Mouse (Mus musculus) neural tube, embryonic 11.5 days (tissue): ENCODE results near the gene Tcf12. TPM values are rescaled to one million over a fixed set of nuclear protein-coding genes. Genes with fewer than 3 reads are reported as not detected.

Source experiments
- ATAC-seq: fragments of 200-750 bp; cut with Nextera tagmentation; 2 replicates; pipeline ENCODE4 v1.8.0; 2017; ENCODE audit warnings: moderate number of reproducible peaks, mild to moderate bottlenecking, moderate TSS enrichment, moderate library complexity; ENCODE audit not compliant: insufficient read depth, low FRiP score, low TSS enrichment
- DNase-seq: peaks from one replicate; pipeline ENCODE4 v3.0.0-alpha.2; 2015; ENCODE audit warnings: low spot score
- H3K27ac ChIP-seq: fragments of 300-500 bp; sonication (generic); 2 replicates; pipeline ENCODE4 v1.5.1; 2014; ENCODE audit warnings: low read depth, mild to moderate bottlenecking, low read length
- H3K27me3 ChIP-seq: fragments of 300-500 bp; sonication (generic); 2 replicates; pipeline ENCODE4 v1.6.1; 2014; ENCODE audit warnings: mild to moderate bottlenecking, low read length, mixed read lengths; ENCODE audit not compliant: control insufficient read depth, insufficient read depth
- H3K36me3 ChIP-seq: fragments of 300-500 bp; sonication (generic); 2 replicates; pipeline ENCODE4 v1.6.1; 2014; ENCODE audit warnings: mild to moderate bottlenecking, low read length, moderate library complexity, mixed read lengths; ENCODE audit not compliant: control insufficient read depth, insufficient read depth
- H3K4me1 ChIP-seq: fragments of 300-500 bp; sonication (generic); 2 replicates; pipeline ENCODE4 v1.6.1; 2014; ENCODE audit warnings: low read length, mixed read lengths; ENCODE audit not compliant: control insufficient read depth, insufficient read depth
- H3K4me2 ChIP-seq: fragments of 300-500 bp; sonication (generic); 2 replicates; pipeline ENCODE4 v1.6.1; 2014; ENCODE audit warnings: low read depth, mild to moderate bottlenecking, moderate library complexity
- H3K4me3 ChIP-seq: fragments of 300-500 bp; sonication (generic); 2 replicates; pipeline ENCODE4 v1.5.1; 2014; ENCODE audit warnings: low read depth, low read length
- H3K9ac ChIP-seq: fragments of 300-500 bp; sonication (generic); 2 replicates; pipeline ENCODE4 v1.6.1; 2014; ENCODE audit warnings: mild to moderate bottlenecking, low read length
- H3K9me3 ChIP-seq: fragments of 300-500 bp; sonication (generic); 2 replicates; pipeline ENCODE4 v1.6.1; 2016; ENCODE audit warnings: low read length; ENCODE audit not compliant: control insufficient read depth
- WGBS: fragments of 180-500 bp; shearing (Covaris S2); extraction: QIAGEN DNeasy Blood & Tissue Kit; methylation state at CpG from one replicate; pipeline ENCODE4 v1.1.7; 2014; 5-methylcytosine and 5-hydroxymethylcytosine counted together
- polyA plus RNA-seq: library from polyadenylated mRNA; unstranded; fragments of >200 nt; fragmentation: Nextera tagmentation; extraction: Ambion mirVana; gene quantifications from 2 replicates; pipeline ENCODE4 v1.2.1, GENCODE M21; 2014

Tcf12 gene
- polyA plus RNA-seq, 1 experiment from 2014 or later = 209 TPM

GRCm38 (mm10) chr9:71830365-71830764 lies 281.3 kb downstream of the Tcf12 start:
- no peak overlapping the region for H3K9ac ChIP-seq
- ATAC-seq (no peak), DNase-seq (no peak)
- H3K27me3 ChIP-seq = no peaks in the 10 kb centered on the region
- no peak overlapping the region for H3K27ac ChIP-seq
- no peak overlapping the region for H3K4me3 ChIP-seq
- H3K4me1 ChIP-seq = peaks cover 4% of the 10 kb centered on the region
- no peaks in the 10 kb centered on the region for H3K36me3 ChIP-seq
- 86% methylated on average over 5 of the region's 5 CpGs for whole genome bisulfite sequencing
- no peak overlapping the region for H3K4me2 ChIP-seq
- no peaks in the 10 kb centered on the region for H3K9me3 ChIP-seq

GRCm38 (mm10) chr9:71829753-71830152 lies 281.9 kb downstream of the Tcf12 start:
- no peak for ATAC-seq
- Histone ChIP-seq H3K9ac (no peak overlapping the region), H3K27ac (no peak overlapping the region), H3K36me3 (no peaks in the 10 kb centered on the region), H3K27me3 (no peaks in the 10 kb centered on the region), H3K4me2 (no peak overlapping the region), H3K4me1 (no peaks in the 10 kb centered on the region; the same call in 1 of the 2 replicates), H3K9me3 (no peaks in the 10 kb centered on the region), H3K4me3 (no peak overlapping the region)
- no peak for DNase-seq
- WGBS = 73% methylated on average over 3 of the region's 3 CpGs

- WGBS = 55% methylated on average over 6 of the region's 6 CpGs
- Histone ChIP-seq H3K4me3 (no peak overlapping the region), H3K27me3 (no peaks in the 10 kb centered on the region), H3K27ac (no peak overlapping the region), H3K9me3 (no peaks in the 10 kb centered on the region), H3K9ac (no peak overlapping the region), H3K4me2 (no peak overlapping the region), H3K4me1 (no peaks in the 10 kb centered on the region; the same call in 1 of the 2 replicates), H3K36me3 (no peaks in the 10 kb centered on the region)
- DNase-seq = no peak
- ATAC-seq = no peak
These were observed 282.5 kb downstream of the Tcf12 start for GRCm38 (mm10) chr9:71829137-71829536.

GRCm38 (mm10) chr9:71827371-71827770 lies 284.3 kb downstream of the Tcf12 start:
- Histone ChIP-seq H3K27ac (no peak overlapping the region), H3K36me3 (no peaks in the 10 kb centered on the region), H3K27me3 (no peaks in the 10 kb centered on the region), H3K9ac (no peak overlapping the region), H3K4me3 (no peak overlapping the region), H3K4me2 (no peak overlapping the region), H3K9me3 (no peaks in the 10 kb centered on the region), H3K4me1 (no peaks in the 10 kb centered on the region; the same call in 1 of the 2 replicates)
- 95% methylated on average over 5 of the region's 5 CpGs for WGBS
- ATAC-seq (no peak), DNase-seq (no peak)

GRCm38 (mm10) chr9:71826040-71826525 lies 285.6 kb downstream of the Tcf12 start:
- H3K9me3 ChIP-seq = no peaks in the 10 kb centered on the region
- no peaks in the 10 kb centered on the region for H3K36me3 ChIP-seq
- no peak overlapping the region for H3K4me2 ChIP-seq
- no peak overlapping the region for H3K27ac ChIP-seq
- no peak for DNase-seq
- H3K27me3 ChIP-seq = no peaks in the 10 kb centered on the region
- no peak overlapping the region for H3K9ac ChIP-seq
- WGBS = 71% methylated on average over 12 of the region's 12 CpGs
- H3K4me3 ChIP-seq = no peak overlapping the region
- no peaks in the 10 kb centered on the region; the same call in 1 of the 2 replicates for H3K4me1 ChIP-seq
- ATAC-seq = no peak

- H3K9ac ChIP-seq = no peak overlapping the region
- no peaks in the 10 kb centered on the region for H3K27me3 ChIP-seq
- no peaks in the 10 kb centered on the region; the same call in 1 of the 2 replicates for H3K4me1 ChIP-seq
- ATAC-seq (no peak), DNase-seq (no peak)
- H3K36me3 ChIP-seq = no peaks in the 10 kb centered on the region
- 86% methylated on average over 3 of the region's 3 CpGs for WGBS
- H3K4me2 ChIP-seq = no peak overlapping the region
- no peak overlapping the region for H3K4me3 ChIP-seq
- no peaks in the 10 kb centered on the region for H3K9me3 ChIP-seq
- no peak overlapping the region for H3K27ac ChIP-seq
These were observed 289.7 kb downstream of the Tcf12 start for GRCm38 (mm10) chr9:71822003-71822402.

GRCm38 (mm10) chr9:71818453-71818852 lies 293.2 kb downstream of the Tcf12 start:
- Histone ChIP-seq H3K4me2 (no peak overlapping the region), H3K36me3 (no peaks in the 10 kb centered on the region), H3K9ac (no peak overlapping the region), H3K4me1 (no peaks in the 10 kb centered on the region), H3K4me3 (no peak overlapping the region), H3K27ac (no peak overlapping the region), H3K9me3 (no peaks in the 10 kb centered on the region), H3K27me3 (no peaks in the 10 kb centered on the region)
- DNase-seq = no peak
- 88% methylated on average over 7 of the region's 7 CpGs for WGBS
- no peak for ATAC-seq

- no peak for DNase-seq
- Histone ChIP-seq H3K27ac (no peak overlapping the region), H3K9ac (no peak overlapping the region), H3K36me3 (no peaks in the 10 kb centered on the region), H3K4me2 (no peak overlapping the region), H3K4me1 (0 out of 2 replicates have a peak, but pooled peaks cover 2% of the 10 kb centered on the region), H3K4me3 (no peak overlapping the region), H3K9me3 (no peaks in the 10 kb centered on the region), H3K27me3 (no peaks in the 10 kb centered on the region)
- ATAC-seq = no peak
- WGBS = 57% methylated on average over 3 of the region's 3 CpGs
These were observed 295.6 kb downstream of the Tcf12 start for GRCm38 (mm10) chr9:71816121-71816520.

GRCm38 (mm10) chr9:71813565-71813964 lies 298.1 kb downstream of the Tcf12 start:
- WGBS = 86% methylated on average over 3 of the region's 3 CpGs
- ATAC-seq = no peak

More at GRCm38 (mm10) chr9:71813565-71813964, 298.1 kb downstream of the Tcf12 start:
- Histone ChIP-seq H3K36me3 (no peaks in the 10 kb centered on the region), H3K27me3 (no peaks in the 10 kb centered on the region), H3K9ac (no peak overlapping the region), H3K4me3 (no peak overlapping the region), H3K27ac (no peak overlapping the region), H3K9me3 (no peaks in the 10 kb centered on the region), H3K4me2 (no peak overlapping the region), H3K4me1 (0 out of 2 replicates have a peak, but pooled peaks cover 2% of the 10 kb centered on the region)
- no peak for DNase-seq
